Mouse (Mus musculus): ENCODE results near the gene Plekha6.
"Not testable (repeated sequence)": the region's sequence is repeated elsewhere in the genome, so short reads cannot be mapped to it uniquely, and the experiment has no call there.

Gene Plekha6

GRCm38 (mm10) chr1:133316577-133316976 is 152.6 kb downstream of the Plekha6 start:
- in situ Hi-C loops (cut with MboI, MseI), result loop anchor here (5.0 kb wide), 1 partner anchor 41 kb away; no protein-coding TSS in a partner anchor

GRCm38 (mm10) chr1:133317149-133317548 is 153.1 kb downstream of the Plekha6 start:
- in situ Hi-C loops (cut with MboI, MseI), result loop anchor here (5.0 kb wide), 1 partner anchor 40 kb away; no protein-coding TSS in a partner anchor

GRCm38 (mm10) chr1:133321267-133321925 is 157.4 kb downstream of the Plekha6 start, which contains the start of gene Kiss1:
Kiss1 (plus strand) TSS chr1:133321875.
- in situ Hi-C loops (cut with MboI, MseI), result no loop called here

GRCm38 (mm10) chr1:133323333-133323732 is 159.3 kb downstream of the Plekha6 start:
- in situ Hi-C loops (cut with MboI, MseI), result no loop called here

GRCm38 (mm10) chr1:133325951-133326350 is 161.9 kb downstream of the Plekha6 start:
- in situ Hi-C loops (cut with MboI, MseI), result no loop called here

GRCm38 (mm10) chr1:133327094-133327493 is 163.1 kb downstream of the Plekha6 start:
- in situ Hi-C loops (cut with MboI, MseI), result no loop called here

GRCm38 (mm10) chr1:133328299-133328795 is 164.3 kb downstream of the Plekha6 start:
- in situ Hi-C loops (cut with MboI, MseI), result no loop called here

- in situ Hi-C loops (cut with MboI, MseI), result no loop called here
Measured at GRCm38 (mm10) chr1:133328896-133329637, 165.1 kb downstream of the Plekha6 start.

GRCm38 (mm10) chr1:133329638-133329964 is 165.6 kb downstream of the Plekha6 start:
- in situ Hi-C loops (cut with MboI, MseI), result no loop called here

- in situ Hi-C loops (cut with MboI, MseI), result no loop called here
Measured at GRCm38 (mm10) chr1:133331142-133331541, 167.1 kb downstream of the Plekha6 start.

- in situ Hi-C loops (cut with MboI, MseI), result no loop called here
Measured at GRCm38 (mm10) chr1:133332656-133333430, 168.8 kb downstream of the Plekha6 start.

- in situ Hi-C loops (cut with MboI, MseI), result no loop called here
Measured at GRCm38 (mm10) chr1:133333937-133334336, 169.9 kb downstream of the Plekha6 start.

- in situ Hi-C loops (cut with MboI, MseI), result not testable (repeated sequence)
Measured at GRCm38 (mm10) chr1:133340403-133340802, 176.4 kb downstream of the Plekha6 start.

- in situ Hi-C loops (cut with MboI, MseI), result no loop called here
Measured at GRCm38 (mm10) chr1:133344357-133344756, 180.3 kb downstream of the Plekha6 start.

GRCm38 (mm10) chr1:133346531-133346930 is 182.5 kb downstream of the Plekha6 start:
- in situ Hi-C loops (cut with MboI, MseI), result no loop called here

GRCm38 (mm10) chr1:133347226-133347625 is 183.2 kb downstream of the Plekha6 start:
- in situ Hi-C loops (cut with MboI, MseI), result no loop called here

- in situ Hi-C loops (cut with MboI, MseI), result no loop called here
Measured at GRCm38 (mm10) chr1:133347693-133348520, 183.9 kb downstream of the Plekha6 start.

- in situ Hi-C loops (cut with MboI, MseI), result no loop called here
Measured at GRCm38 (mm10) chr1:133350210-133350609, 186.2 kb downstream of the Plekha6 start, which contains the start of gene Ren1. Ren1 (plus strand) TSS chr1:133350510.

- in situ Hi-C loops (cut with MboI, MseI), result no loop called here
Measured at GRCm38 (mm10) chr1:133351762-133352161, 187.8 kb downstream of the Plekha6 start.

Measured in T-helper 2 cell (primary cell).